Mouse (Mus musculus): ENCODE measurements around the gene Eif4e.

DNA sequence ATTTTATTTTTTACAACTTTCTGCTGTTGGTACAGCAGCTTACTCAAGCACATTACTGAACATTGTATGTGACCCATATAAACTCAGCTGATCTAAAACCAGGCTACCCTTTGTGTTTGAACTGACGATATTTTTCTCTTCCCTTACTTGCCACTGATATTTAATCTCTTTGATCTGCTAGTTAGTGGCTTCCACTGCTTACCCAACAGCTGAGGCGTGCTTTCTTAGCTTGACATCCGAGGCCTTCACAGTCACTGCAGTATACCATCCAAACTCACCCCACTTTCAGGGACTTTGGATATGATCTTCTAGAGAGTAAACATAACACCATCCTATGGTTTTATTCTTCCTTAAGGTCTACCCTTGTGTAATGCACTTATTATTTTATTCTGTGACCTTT is 16.6 kb downstream of the Eif4e start:
- TF ChIP-seq POLR2A (IDR thresholded peaks at IDR 0.05; ENCODE audit: low read depth, low read length) (no peak), CTCF (conservative IDR thresholded peaks at IDR 0.05; ENCODE audit: insufficient read depth, insufficient read length, low read depth, low read length) (no peak)

Data from kidney, adult 2 months (tissue).